Mouse (Mus musculus) hindbrain, embryonic 13.5 days (tissue): ENCODE results near the gene Myo5c. TPM values are rescaled to one million over a fixed set of nuclear protein-coding genes. Genes with fewer than 3 reads are reported as not detected.

ENCODE experiments used
- ATAC-seq: fragments of 200-750 bp; cut with Nextera tagmentation; 2 replicates; pipeline ENCODE4 v1.8.0; 2017; ENCODE audit warnings: moderate TSS enrichment; ENCODE audit not compliant: low FRiP score
- H3K27ac ChIP-seq: fragments of 300-500 bp; sonication (generic); 2 replicates; pipeline ENCODE4 v1.5.1; 2015; ENCODE audit warnings: inconsistent platforms, mild to moderate bottlenecking, moderate library complexity
- H3K27me3 ChIP-seq: fragments of 300-500 bp; sonication (generic); 2 replicates; pipeline ENCODE4 v1.6.1; 2015; ENCODE audit warnings: mild to moderate bottlenecking, inconsistent platforms
- H3K36me3 ChIP-seq: fragments of 300-500 bp; sonication (generic); 2 replicates; pipeline ENCODE4 v1.6.1; 2015; ENCODE audit warnings: mild to moderate bottlenecking, inconsistent platforms
- H3K4me1 ChIP-seq: fragments of 300-500 bp; sonication (generic); replicated peaks from 2 replicates; pipeline ENCODE4 v1.6.1; 2015; ENCODE audit warnings: inconsistent platforms
- H3K4me2 ChIP-seq: fragments of 300-500 bp; sonication (generic); 2 replicates; pipeline ENCODE4 v1.6.1; 2015; ENCODE audit warnings: inconsistent platforms, mild to moderate bottlenecking, moderate library complexity
- H3K4me3 ChIP-seq: fragments of 300-500 bp; sonication (generic); 2 replicates; pipeline ENCODE4 v1.5.1; 2015; ENCODE audit warnings: mild to moderate bottlenecking, inconsistent platforms
- H3K9ac ChIP-seq: fragments of 300-500 bp; sonication (generic); 2 replicates; pipeline ENCODE4 v1.6.1; 2015; ENCODE audit warnings: mild to moderate bottlenecking, inconsistent platforms
- H3K9me3 ChIP-seq: fragments of 300-500 bp; sonication (generic); 2 replicates; pipeline ENCODE4 v1.6.1; 2016; ENCODE audit warnings: inconsistent platforms
- WGBS: fragments of 180-500 bp; shearing (Covaris S2); methylation state at CpG from one replicate; pipeline ENCODE4 v1.1.7; 2015; 5-methylcytosine and 5-hydroxymethylcytosine counted together
- polyA plus RNA-seq: library from polyadenylated mRNA; unstranded; fragments of >200 nt; fragmentation: Nextera tagmentation; extraction: Ambion mirVana; gene quantifications from 2 replicates; pipeline ENCODE4 v1.2.1, GENCODE M21; 2015

Gene Myo5c
- 0.36 and 0.42 TPM in 2 replicates for polyA plus RNA-seq

DNA sequence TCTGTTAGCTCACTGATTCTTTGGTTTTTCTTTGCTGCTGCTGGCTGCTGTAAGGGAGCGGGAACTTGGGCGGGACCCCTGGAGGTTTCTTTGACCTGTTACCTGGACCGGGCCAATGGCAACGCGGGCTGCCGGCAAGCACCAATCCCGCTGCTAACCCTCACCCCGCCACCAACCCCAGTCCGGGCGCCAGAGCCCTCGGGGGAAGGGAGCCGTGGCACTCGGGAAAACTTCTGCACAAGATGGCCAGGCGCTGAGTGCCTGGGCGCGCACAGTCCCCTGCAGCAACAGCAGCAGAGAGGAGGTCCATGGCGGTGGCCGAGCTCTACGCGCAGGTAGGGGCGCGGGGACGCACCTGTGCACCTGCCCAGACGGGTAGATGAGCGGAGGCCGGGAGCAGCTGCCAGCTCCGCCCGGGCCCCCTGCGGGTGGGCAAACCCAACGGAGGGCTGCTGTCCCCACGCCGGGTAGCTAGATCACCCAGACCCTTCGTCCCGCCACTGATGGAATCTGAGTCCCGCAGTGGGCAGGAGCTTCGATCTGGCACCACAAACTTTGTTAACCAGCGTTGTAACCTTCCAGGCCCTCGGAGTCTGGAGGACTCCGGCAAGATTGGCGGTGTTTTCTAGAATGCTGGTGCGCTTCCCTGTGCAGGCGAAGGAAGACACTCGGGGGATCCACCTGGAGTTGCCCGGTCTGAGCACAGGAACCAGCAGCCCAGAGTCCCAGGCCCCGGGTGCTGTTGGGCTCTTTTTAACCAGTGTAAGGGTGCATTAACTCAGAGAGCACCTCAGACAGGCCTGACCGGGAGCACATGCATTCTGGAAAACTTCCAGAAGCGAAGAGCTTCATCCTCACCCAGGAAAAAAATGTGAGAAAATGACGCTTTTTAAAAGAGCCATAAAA, at the start of gene Myo5c:
Gene Myo5c, plus strand, starts transcription at position 180 of the 906 bp plus-strand sequence.
- 0 out of 2 replicates have a peak, but pooled peaks have one; percentile 49 for ATAC-seq

DNA sequence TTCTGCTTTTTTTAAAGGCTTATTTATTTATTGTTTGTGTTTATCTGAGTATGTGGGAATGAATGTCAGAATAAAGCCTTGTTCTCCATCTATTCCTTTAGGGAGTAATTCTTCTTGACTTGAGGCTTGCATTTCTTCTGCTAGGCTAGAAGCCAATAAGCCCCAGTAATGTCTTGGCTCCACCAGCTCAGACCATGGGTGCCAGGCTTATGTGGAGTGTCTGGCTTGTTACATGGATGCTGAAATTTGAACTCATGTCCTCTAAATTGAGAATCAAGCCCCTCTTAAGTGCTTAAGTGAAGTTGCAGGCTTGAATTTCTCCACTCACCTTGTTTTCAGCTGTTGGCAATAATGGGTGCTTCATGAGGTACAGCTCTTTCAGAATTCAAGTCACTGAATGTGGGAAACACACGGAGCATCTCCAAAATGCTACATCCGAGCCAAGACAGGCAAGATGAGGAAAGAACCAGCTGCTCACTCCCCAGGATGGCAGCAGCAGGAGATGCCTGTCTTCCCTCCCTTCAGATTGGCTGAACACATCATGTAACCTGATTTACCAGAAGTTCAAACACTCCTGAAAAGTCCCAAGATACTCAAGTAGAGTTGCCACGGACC, 44.1 kb upstream of the Myo5c start:
- H3K4me1 ChIP-seq = no peaks in the 10 kb centered on the region
- no peak overlapping the region for H3K27ac ChIP-seq
- WGBS = 89% methylated on average over 3 of the region's 3 CpGs
- no peak for ATAC-seq
- H3K4me3 ChIP-seq = no peak overlapping the region
- no peak overlapping the region for H3K9ac ChIP-seq
- H3K36me3 ChIP-seq = peaks cover 73% of the 10 kb centered on the region
- H3K9me3 ChIP-seq = no peaks in the 10 kb centered on the region
- no peaks in the 10 kb centered on the region for H3K27me3 ChIP-seq
- H3K4me2 ChIP-seq = no peak overlapping the region

More for the DNA sequence above, at the start of gene Myo5c:
- Histone ChIP-seq H3K27ac (no peak within 1 kb of the TSS), H3K9ac (peak within 1 kb of the TSS; percentile 51), H3K4me2 (peak within 1 kb of the TSS; percentile 64), H3K4me3 (peak within 1 kb of the TSS; percentile 38), H3K9me3 (no peaks in the 10 kb centered on the region), H3K4me1 (peaks cover 10% of the 10 kb centered on the region), H3K36me3 (no peaks in the 10 kb centered on the region), H3K27me3 (peaks cover 47% of the 10 kb centered on the region)
- 3% methylated on average over 43 of the region's 48 CpGs for WGBS

DNA sequence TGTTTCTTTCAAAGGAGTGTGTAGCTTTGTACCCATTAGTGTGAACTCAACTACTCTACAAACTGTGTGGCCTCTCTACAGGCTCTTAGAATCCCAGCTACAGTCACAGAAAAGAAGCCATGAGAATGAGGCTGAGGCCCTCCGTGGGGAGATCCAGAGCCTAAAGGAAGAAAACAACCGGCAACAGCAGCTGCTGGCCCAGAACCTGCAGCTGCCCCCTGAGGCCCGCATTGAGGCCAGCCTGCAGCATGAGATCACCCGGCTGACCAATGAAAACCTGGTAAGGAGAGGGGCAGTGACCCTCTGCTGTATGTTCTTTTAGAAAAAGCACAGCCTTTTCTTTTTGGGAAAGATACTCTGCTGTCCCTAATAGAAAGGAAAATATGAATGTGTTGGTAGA, 38.0 kb upstream of the Myo5c start:
- Histone ChIP-seq H3K27ac (peak overlapping the region; percentile 26), H3K36me3 (peaks cover 49% of the 10 kb centered on the region), H3K4me3 (no peak overlapping the region), H3K27me3 (no peaks in the 10 kb centered on the region), H3K4me1 (no peaks in the 10 kb centered on the region; the same call in 1 of the 2 replicates), H3K9ac (no peak overlapping the region), H3K9me3 (no peaks in the 10 kb centered on the region), H3K4me2 (no peak overlapping the region)
- 47% methylated on average over 4 of the region's 4 CpGs for WGBS
- ATAC-seq = no peak

DNA sequence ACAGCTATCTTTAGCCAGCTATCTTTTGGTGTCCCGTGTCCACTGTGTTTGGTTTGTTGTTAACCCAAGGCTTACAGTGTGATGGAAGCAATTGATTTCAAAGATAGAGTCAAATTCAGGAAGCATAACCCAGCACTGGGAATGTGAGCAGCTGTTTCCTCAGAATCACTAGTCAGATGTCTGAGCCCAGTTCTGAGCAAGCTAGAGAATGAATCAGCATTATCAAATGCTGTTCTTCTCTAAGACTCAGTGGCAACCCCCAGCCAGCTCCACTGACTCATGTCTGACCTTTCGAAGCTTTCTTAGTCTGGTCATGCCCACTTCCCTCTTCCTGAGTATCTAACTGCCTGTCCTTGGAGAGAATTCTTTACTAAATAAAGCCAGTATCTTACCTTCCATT, 35.5 kb upstream of the Myo5c start:
- H3K9me3 ChIP-seq = no peaks in the 10 kb centered on the region
- H3K9ac ChIP-seq = no peak overlapping the region
- 67% methylated on average over 2 of the region's 2 CpGs for WGBS
- no peaks in the 10 kb centered on the region for H3K27me3 ChIP-seq
- H3K27ac ChIP-seq = no peak overlapping the region
- H3K4me2 ChIP-seq = no peak overlapping the region
- no peaks in the 10 kb centered on the region; the same call in 1 of the 2 replicates for H3K4me1 ChIP-seq
- ATAC-seq = no peak
- no peak overlapping the region for H3K4me3 ChIP-seq
- peaks cover 44% of the 10 kb centered on the region for H3K36me3 ChIP-seq

DNA sequence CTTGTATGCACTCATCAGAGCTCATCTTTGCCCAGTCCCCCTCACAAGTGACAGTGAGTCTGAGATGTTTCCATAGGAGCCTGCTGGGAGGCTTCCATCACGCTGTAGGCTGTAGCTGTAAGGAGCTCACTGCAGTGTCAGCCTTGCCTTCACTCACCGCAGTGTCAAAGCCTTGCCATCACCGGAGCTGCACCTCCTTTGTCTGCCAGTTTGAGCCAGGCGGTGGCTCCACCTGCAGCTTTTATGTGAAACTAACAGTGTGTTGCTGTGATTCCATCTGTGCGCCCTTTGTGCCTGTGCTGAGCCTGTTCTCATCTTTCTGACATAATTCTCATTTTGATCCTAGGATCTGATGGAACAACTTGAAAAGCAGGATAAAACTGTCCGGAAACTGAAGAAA, 34.5 kb upstream of the Myo5c start:
- no peak overlapping the region for H3K4me3 ChIP-seq
- H3K9ac ChIP-seq = no peak overlapping the region
- no peak for ATAC-seq
- H3K27me3 ChIP-seq = no peaks in the 10 kb centered on the region
- H3K4me1 ChIP-seq = no peaks in the 10 kb centered on the region; the same call in 1 of the 2 replicates
- H3K36me3 ChIP-seq = peaks cover 51% of the 10 kb centered on the region
- no peak overlapping the region for H3K4me2 ChIP-seq
- peak overlapping the region; percentile 60; the same call in 1 of the 2 replicates for H3K27ac ChIP-seq
- 52% methylated on average over 6 of the region's 6 CpGs for WGBS
- no peaks in the 10 kb centered on the region for H3K9me3 ChIP-seq

DNA sequence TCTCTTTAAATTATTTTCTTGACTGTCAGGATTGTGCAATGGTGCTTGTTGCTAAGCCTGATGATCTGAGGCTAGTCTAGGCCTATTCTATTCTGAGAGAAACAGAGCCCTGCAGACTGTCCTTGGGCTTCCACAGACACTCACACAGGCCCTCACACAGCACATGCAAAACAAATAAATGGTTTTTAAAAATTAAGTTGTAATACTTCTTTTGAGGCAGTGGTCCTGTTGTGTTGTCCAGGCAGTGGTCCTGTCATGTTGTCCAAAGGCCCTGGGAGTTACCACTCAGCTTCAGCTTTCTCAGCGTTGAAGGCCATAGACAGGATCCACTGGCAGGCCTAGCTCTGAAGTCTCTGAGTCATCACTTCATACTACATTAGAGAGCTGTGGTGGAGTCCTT, 30.3 kb upstream of the Myo5c start:
- peaks cover 68% of the 10 kb centered on the region for H3K36me3 ChIP-seq
- WGBS = 97% methylated on average over 1 of the region's 1 CpGs

DNA sequence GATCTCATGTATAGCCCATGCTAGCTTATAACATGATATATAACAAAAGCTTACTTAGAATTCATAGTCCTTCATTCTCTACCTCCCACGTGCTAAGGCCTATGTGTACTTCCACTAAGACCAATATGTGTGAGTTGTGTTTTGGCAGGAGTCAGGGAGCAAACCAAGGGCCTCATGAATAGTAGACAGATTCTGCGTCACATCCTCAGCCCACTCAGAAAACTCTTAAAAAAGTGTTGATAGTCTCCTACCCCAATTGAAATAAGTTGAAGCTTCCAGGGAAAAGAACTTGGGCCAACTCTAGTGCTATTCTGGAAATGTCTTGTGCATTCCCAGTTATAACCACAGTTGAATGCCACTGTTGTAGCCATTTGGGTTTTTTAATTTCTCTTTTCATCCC, 29.8 kb upstream of the Myo5c start:
- H3K27me3 ChIP-seq = no peaks in the 10 kb centered on the region
- H3K27ac ChIP-seq = no peak overlapping the region
- no peak overlapping the region for H3K9ac ChIP-seq
- H3K4me1 ChIP-seq = no peaks in the 10 kb centered on the region
- no peak overlapping the region for H3K4me3 ChIP-seq
- ATAC-seq = no peak
- peaks cover 68% of the 10 kb centered on the region for H3K36me3 ChIP-seq
- no peak overlapping the region for H3K4me2 ChIP-seq
- H3K9me3 ChIP-seq = no peaks in the 10 kb centered on the region
- WGBS = 99% methylated on average over 2 of the region's 2 CpGs

More for the DNA sequence above, 30.3 kb upstream of the Myo5c start:
- ATAC-seq = no peak
- Histone ChIP-seq H3K27ac (no peak overlapping the region), H3K9me3 (no peaks in the 10 kb centered on the region), H3K9ac (no peak overlapping the region), H3K4me3 (no peak overlapping the region), H3K27me3 (no peaks in the 10 kb centered on the region), H3K4me2 (no peak overlapping the region), H3K4me1 (no peaks in the 10 kb centered on the region)

DNA sequence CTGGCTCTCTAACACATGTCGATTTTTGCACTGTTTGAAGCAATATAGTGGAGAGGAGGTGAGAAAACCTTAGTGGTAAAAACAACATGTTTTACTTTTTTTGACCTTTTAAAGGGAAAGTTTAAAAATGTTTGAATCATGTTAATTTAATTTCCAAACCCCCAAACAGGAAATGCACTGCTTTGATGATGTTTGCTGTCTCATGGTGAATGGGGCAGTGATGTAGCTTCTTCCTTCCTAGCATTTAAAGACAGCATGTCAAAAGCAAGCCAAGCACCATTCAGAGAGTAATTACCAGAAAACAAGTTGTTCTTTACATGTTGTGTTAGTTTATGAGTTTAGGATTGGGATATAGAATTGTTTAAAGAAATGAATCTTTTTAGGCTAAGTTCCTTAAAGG, 22.6 kb upstream of the Myo5c start:
- H3K27ac ChIP-seq = no peak overlapping the region
- H3K9me3 ChIP-seq = no peaks in the 10 kb centered on the region
- H3K36me3 ChIP-seq = peaks cover 62% of the 10 kb centered on the region
- no peaks in the 10 kb centered on the region for H3K4me1 ChIP-seq
- no peak overlapping the region for H3K9ac ChIP-seq
- H3K4me3 ChIP-seq = no peak overlapping the region
- no peak overlapping the region for H3K4me2 ChIP-seq
- no peak for ATAC-seq
- 80% methylated on average over 1 of the region's 1 CpGs for WGBS
- no peaks in the 10 kb centered on the region for H3K27me3 ChIP-seq

DNA sequence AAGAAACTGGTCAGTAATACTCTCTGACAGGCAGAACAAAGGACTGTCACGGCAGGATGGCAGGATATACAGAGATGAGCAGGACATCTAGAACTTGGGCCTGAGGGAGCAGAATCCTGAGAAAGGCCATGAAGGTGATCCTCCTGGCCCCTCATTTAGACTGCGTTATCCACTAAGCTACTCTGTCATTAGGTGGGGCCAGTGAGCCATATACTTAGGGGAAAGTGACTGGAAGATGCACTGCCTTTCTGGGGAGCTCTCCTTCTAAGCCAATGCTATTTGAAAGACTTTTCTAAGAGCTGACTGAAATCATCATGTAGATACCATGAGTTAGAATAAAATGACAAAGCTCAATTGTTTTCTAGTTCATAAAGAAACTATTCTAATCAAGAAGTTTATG, 21.6 kb upstream of the Myo5c start:
- Histone ChIP-seq H3K4me3 (no peak overlapping the region), H3K4me1 (no peaks in the 10 kb centered on the region), H3K27ac (no peak overlapping the region), H3K36me3 (peaks cover 61% of the 10 kb centered on the region), H3K27me3 (no peaks in the 10 kb centered on the region), H3K4me2 (no peak overlapping the region), H3K9ac (no peak overlapping the region), H3K9me3 (no peaks in the 10 kb centered on the region)
- ATAC-seq = no peak
- 65% methylated on average over 2 of the region's 2 CpGs for WGBS

DNA sequence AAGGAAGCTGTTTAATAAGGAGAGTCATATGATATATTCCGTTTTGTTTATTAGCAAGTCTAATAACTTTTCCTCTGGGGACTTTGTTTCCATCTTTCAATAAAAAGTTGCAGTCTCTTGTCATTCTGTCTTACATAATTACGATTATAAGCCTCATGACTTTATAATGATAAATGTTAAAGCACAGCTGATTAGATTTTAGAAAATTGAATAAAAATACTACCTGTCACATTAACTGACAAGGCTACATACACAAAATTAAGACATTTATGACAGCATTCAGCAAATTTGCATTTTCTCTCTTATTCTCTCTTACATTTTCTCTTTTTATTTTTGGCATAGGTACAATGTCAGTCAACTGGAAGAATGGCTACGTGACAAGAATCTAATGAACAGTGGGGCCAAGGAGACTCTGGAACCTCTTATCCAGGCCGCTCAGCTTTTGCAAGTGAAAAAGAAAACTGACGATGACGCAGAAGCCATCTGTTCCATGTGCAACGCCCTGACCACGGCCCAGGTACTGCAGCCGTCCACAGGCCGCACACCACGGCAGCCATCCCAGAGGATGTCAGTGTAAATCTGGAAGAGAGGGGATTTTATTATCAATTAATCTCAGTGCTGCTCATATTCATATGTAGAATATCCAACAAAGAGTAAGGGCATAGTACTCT, 16.9 kb upstream of the Myo5c start:
- Histone ChIP-seq H3K9me3 (no peaks in the 10 kb centered on the region), H3K27me3 (no peaks in the 10 kb centered on the region), H3K9ac (no peak overlapping the region), H3K4me3 (no peak overlapping the region), H3K4me1 (no peaks in the 10 kb centered on the region), H3K27ac (no peak overlapping the region), H3K4me2 (no peak overlapping the region), H3K36me3 (peaks cover 72% of the 10 kb centered on the region)
- WGBS = 87% methylated on average over 11 of the region's 11 CpGs
- ATAC-seq = no peak

DNA sequence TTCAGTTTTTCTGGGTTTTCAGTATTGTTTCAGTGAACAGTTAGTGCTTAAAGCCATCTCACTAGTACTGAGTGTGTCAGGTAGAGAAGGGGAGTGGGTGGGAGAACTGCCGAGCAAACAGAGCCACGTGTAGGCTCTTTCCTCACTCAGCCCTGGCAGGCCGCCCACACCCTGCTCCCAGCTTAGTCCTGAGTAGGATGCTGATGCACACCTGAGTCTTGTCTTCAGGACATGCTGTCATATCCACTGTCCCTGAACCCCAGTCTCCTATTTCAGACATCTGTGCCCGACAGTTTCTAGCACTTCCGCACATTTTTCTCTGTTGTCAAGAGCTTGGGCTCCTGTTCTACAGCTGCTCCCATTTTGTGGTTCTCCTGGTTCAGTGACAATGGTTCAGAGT, 11.9 kb upstream of the Myo5c start:
- no peaks in the 10 kb centered on the region for H3K9me3 ChIP-seq
- H3K27me3 ChIP-seq = no peaks in the 10 kb centered on the region
- H3K4me3 ChIP-seq = no peak overlapping the region
- H3K27ac ChIP-seq = no peak overlapping the region
- no peaks in the 10 kb centered on the region for H3K4me1 ChIP-seq
- no peak overlapping the region for H3K4me2 ChIP-seq
- H3K36me3 ChIP-seq = peaks cover 48% of the 10 kb centered on the region
- 74% methylated on average over 5 of the region's 5 CpGs for WGBS
- H3K9ac ChIP-seq = no peak overlapping the region
- ATAC-seq = no peak
